Mouse (Mus musculus) midbrain, embryonic 14.5 days (tissue): Measurements from ENCODE around the gene Zpbp2. TPM values are rescaled to one million over a fixed set of nuclear protein-coding genes. Genes with fewer than 3 reads are reported as not detected.

Experiments used
- ATAC-seq: fragments of 200-750 bp; cut with Nextera tagmentation; 2 replicates; pipeline ENCODE4 v1.8.0; 2017; ENCODE audit warnings: moderate number of reproducible peaks, moderate library complexity; ENCODE audit not compliant: low FRiP score, low TSS enrichment
- DNase-seq: peaks from one replicate; pipeline ENCODE4 v3.0.0-alpha.2; 2015
- H3K27ac ChIP-seq: fragments of 300-500 bp; sonication (generic); replicated peaks from 2 replicates; pipeline ENCODE4 v1.5.1; 2014; ENCODE audit warnings: mild to moderate bottlenecking, low read depth, low read length, moderate library complexity
- H3K27me3 ChIP-seq: fragments of 300-500 bp; sonication (generic); 2 replicates; pipeline ENCODE4 v1.6.1; 2014; ENCODE audit warnings: low read length, control low read depth, mixed read lengths; ENCODE audit not compliant: control insufficient read depth, insufficient read depth
- H3K36me3 ChIP-seq: fragments of 300-500 bp; sonication (generic); 2 replicates; pipeline ENCODE4 v1.6.1; 2014; ENCODE audit warnings: low read length, control low read depth; ENCODE audit not compliant: control insufficient read depth, insufficient read depth
- H3K4me1 ChIP-seq: fragments of 300-500 bp; sonication (generic); 2 replicates; pipeline ENCODE4 v1.6.1; 2014; ENCODE audit warnings: mild to moderate bottlenecking, antibody characterized with exemption, low read length, control low read depth; ENCODE audit not compliant: control insufficient read depth, insufficient read depth
- H3K4me2 ChIP-seq: fragments of 300-500 bp; sonication (generic); 2 replicates; pipeline ENCODE4 v1.6.1; 2014; ENCODE audit warnings: mild to moderate bottlenecking, low read length, moderate library complexity
- H3K4me3 ChIP-seq: fragments of 300-500 bp; sonication (generic); replicated peaks from 2 replicates; pipeline ENCODE4 v1.5.1; 2014; ENCODE audit warnings: low read depth, low read length
- H3K9ac ChIP-seq: fragments of 300-500 bp; sonication (generic); replicated peaks from 2 replicates; pipeline ENCODE4 v1.6.1; 2014; ENCODE audit warnings: mild to moderate bottlenecking, low read length, moderate library complexity
- H3K9me3 ChIP-seq: fragments of 300-500 bp; sonication (generic); 2 replicates; pipeline ENCODE4 v1.6.1; 2016; ENCODE audit warnings: low read length, control low read depth, mixed read lengths; ENCODE audit not compliant: control insufficient read depth
- WGBS: fragments of 180-500 bp; shearing (Covaris S2); extraction: QIAGEN DNeasy Blood & Tissue Kit; methylation state at CpG from one replicate; pipeline ENCODE4 v1.1.7; 2014; 5-methylcytosine and 5-hydroxymethylcytosine counted together
- polyA plus RNA-seq: library from polyadenylated mRNA; unstranded; fragments of >200 nt; fragmentation: Nextera tagmentation; extraction: Ambion mirVana; gene quantifications from 2 replicates; pipeline ENCODE4 v1.2.1, GENCODE M21; 2014

The Zpbp2 gene
- polyA plus RNA-seq, 1 experiment from 2014 or later: not detected

DNA sequence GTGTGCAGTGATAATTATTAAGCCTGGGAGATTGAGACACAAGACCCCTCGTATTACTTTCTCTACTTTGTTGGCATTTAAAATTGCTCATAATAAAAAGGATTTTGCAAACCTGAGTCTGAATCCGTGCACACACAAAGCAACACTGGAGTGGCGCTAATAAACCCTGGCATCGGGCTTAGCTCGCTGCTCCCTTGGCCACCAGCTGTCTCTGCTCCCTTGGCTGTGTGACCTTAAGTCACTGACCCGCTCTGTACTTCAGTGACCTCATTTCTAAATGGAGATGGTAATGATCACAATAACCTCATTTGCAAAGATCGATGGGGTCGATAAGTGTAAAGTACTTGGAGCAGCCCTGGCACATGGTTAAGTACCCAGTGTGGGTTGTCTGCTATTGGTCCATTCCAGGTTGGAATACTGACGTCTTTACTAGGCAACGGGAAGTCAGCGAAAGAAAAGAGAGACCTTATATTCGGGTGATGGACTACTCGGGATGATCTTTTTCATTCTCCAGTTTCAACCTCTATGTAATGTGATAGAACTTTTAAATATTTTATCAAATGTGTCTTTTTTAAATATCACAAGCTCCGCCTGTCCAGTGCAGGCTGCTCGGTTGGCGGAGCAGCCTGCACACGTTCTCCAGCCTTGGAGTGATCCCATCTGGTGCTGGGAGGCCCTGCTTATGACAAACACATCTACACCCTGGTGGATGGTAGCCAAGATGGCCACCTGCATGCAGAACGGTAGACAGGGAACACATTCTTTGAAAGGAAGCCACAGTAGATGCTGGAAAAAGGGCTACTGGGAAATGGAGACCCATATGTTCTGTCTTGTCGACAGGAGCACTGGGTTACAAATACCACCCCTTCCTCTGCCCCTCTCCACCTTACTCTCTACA lies 39.9 kb downstream of the Zpbp2 start:
- no peaks in the 10 kb centered on the region for H3K9me3 ChIP-seq
- H3K4me2 ChIP-seq: no peak overlapping the region
- H3K27me3 ChIP-seq: no peaks in the 10 kb centered on the region
- H3K4me1 ChIP-seq: peaks cover 20% of the 10 kb centered on the region
- no peak overlapping the region for H3K4me3 ChIP-seq
- WGBS: 74% methylated on average over 19 of the region's 19 CpGs
- DNase-seq: no peak
- H3K27ac ChIP-seq: no peak overlapping the region
- no peak overlapping the region for H3K9ac ChIP-seq
- ATAC-seq: no peak
- no peaks in the 10 kb centered on the region for H3K36me3 ChIP-seq

DNA sequence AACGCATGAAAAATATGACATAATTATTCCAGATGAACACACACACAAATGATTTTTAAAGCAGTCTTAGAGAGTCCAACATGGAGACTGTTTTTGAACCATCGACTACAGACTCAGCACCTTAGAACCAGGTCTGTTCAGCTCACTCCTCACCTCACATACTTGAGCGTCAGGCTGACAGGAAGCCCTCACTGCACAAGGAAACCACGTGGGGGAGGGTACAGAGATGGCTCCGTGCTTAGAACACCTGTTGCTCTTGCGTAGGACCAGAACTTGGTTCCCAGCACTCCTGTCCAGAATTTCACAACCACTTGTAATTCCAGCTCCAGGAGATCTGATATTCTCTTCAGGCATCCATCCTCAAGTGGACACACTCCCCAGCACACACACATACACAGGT lies 44.1 kb downstream of the Zpbp2 start:
- Histone ChIP-seq H3K4me3 (no peak overlapping the region), H3K36me3 (no peaks in the 10 kb centered on the region), H3K27me3 (no peaks in the 10 kb centered on the region; the same call in 1 of the 2 replicates), H3K9me3 (no peaks in the 10 kb centered on the region), H3K9ac (no peak overlapping the region), H3K27ac (no peak overlapping the region), H3K4me2 (no peak overlapping the region), H3K4me1 (no peaks in the 10 kb centered on the region)
- DNase-seq (no peak), ATAC-seq (no peak)
- 74% methylated on average over 6 of the region's 6 CpGs for WGBS

DNA sequence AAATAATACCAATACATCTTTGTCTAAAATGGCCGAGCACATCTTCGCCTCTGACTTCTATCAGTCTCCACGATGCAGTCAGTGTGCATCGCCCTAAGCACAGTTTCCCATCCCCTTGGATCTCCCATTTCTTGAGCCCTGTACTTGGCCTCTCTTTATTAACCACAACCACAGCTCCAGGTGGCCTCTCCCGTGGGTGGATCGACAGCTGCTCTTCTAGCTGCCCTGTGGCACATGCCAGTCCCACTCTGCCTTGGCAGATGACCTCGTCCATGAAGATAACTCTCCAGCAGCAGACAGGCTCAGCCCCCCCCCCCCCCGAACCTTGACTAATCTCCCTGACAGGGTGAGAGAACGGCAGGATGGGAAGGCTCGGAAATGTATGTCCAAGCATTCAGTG lies 44.6 kb downstream of the Zpbp2 start:
- H3K27me3 ChIP-seq: no peaks in the 10 kb centered on the region; the same call in 1 of the 2 replicates
- ATAC-seq: no peak
- no peak overlapping the region for H3K4me3 ChIP-seq
- H3K27ac ChIP-seq: no peak overlapping the region
- no peaks in the 10 kb centered on the region for H3K9me3 ChIP-seq
- DNase-seq: no peak
- no peak overlapping the region for H3K4me2 ChIP-seq
- no peaks in the 10 kb centered on the region for H3K4me1 ChIP-seq
- 71% methylated on average over 10 of the region's 10 CpGs for WGBS
- H3K9ac ChIP-seq: no peak overlapping the region
- no peaks in the 10 kb centered on the region for H3K36me3 ChIP-seq

DNA sequence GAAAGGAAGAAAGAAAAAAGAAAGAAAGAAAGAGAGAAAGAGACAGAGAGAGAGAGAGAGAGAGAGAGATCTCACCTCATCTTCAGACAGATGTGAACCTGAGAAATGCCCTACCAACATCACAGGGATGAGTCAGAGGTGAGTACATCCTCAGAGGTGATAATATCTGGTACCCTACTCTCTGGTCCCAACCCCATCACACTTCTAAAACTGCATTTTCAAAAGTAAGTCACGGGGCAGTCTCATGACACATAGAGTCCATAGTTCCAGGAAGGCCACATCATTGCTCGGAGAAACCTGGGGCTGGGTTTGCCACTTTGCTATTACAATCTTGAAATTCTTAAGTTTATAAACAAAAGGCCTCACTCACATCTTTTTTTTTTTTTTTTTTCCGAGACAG lies 45.1 kb downstream of the Zpbp2 start:
- no peak overlapping the region for H3K9ac ChIP-seq
- H3K27ac ChIP-seq: no peak overlapping the region
- H3K4me3 ChIP-seq: no peak overlapping the region
- DNase-seq (no peak), ATAC-seq (no peak)
- no peaks in the 10 kb centered on the region for H3K36me3 ChIP-seq
- peaks cover 4% of the 10 kb centered on the region; the same call in 1 of the 2 replicates for H3K27me3 ChIP-seq
- H3K4me2 ChIP-seq: no peak overlapping the region
- H3K9me3 ChIP-seq: no peaks in the 10 kb centered on the region
- H3K4me1 ChIP-seq: no peaks in the 10 kb centered on the region
- 86% methylated on average over 3 of the region's 3 CpGs for WGBS

DNA sequence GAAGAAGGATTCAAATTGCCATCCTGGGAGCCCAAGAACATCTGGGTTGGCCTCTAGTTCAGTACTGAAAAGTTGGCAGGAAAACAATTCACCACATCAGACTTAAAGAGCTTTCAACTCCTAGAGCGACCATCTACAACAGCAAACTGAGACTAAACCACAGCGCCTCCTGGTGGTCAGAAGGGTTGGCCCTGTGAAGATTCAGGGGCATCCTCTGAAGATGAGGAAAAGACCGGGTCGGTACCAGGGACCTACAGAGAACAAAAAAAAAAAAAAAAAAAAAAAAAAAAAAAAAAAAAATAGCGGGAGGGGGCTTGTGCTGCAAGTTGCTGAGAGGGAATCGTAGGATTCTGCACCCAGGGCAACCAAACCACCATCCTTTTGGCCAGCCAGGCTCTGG lies 46.5 kb downstream of the Zpbp2 start:
- no peaks in the 10 kb centered on the region for H3K36me3 ChIP-seq
- peaks cover 4% of the 10 kb centered on the region; the same call in 1 of the 2 replicates for H3K27me3 ChIP-seq
- peaks cover 4% of the 10 kb centered on the region; the same call in 1 of the 2 replicates for H3K4me1 ChIP-seq
- WGBS: 44% methylated on average over 6 of the region's 6 CpGs
- no peak for ATAC-seq
- H3K4me2 ChIP-seq: no peak overlapping the region
- H3K9me3 ChIP-seq: no peaks in the 10 kb centered on the region
- peak; percentile 64 for DNase-seq
- no peak overlapping the region for H3K4me3 ChIP-seq
- no peak overlapping the region for H3K9ac ChIP-seq
- no peak overlapping the region for H3K27ac ChIP-seq

DNA sequence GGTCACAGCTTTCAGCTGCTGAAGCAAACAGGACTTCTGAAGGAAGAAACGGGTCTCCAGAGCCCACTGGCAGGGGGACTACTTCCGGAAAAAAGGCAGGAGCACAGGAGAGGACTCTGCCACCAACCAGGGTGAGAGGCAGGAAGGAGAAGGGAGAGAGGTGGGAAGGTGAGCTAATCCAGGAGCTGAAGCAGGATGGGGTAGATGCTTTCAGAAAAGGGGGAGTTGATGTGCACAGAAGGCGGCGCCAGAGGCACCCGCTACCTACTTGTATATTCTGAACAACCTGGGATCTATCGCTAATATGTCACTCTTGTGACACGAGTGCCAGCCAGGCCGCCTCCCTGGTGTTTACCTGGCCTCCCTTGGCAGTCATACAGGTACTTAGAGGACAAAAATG lies 47.1 kb downstream of the Zpbp2 start, which contains the start of gene Lrrc3c:
Lrrc3c (plus strand) TSS at position 301 of the 400 bp plus-strand sequence.
- ATAC-seq (no peak), DNase-seq (no peak)
- Histone ChIP-seq H3K4me1 (peaks cover 4% of the 10 kb centered on the region; the same call in 1 of the 2 replicates), H3K9me3 (no peaks in the 10 kb centered on the region), H3K27me3 (peaks cover 4% of the 10 kb centered on the region; the same call in 1 of the 2 replicates), H3K4me2 (no peak within 1 kb of the TSS), H3K27ac (no peak within 1 kb of the TSS), H3K36me3 (no peaks in the 10 kb centered on the region), H3K9ac (no peak within 1 kb of the TSS), H3K4me3 (no peak within 1 kb of the TSS)
- 86% methylated on average over 8 of the region's 8 CpGs for WGBS

DNA sequence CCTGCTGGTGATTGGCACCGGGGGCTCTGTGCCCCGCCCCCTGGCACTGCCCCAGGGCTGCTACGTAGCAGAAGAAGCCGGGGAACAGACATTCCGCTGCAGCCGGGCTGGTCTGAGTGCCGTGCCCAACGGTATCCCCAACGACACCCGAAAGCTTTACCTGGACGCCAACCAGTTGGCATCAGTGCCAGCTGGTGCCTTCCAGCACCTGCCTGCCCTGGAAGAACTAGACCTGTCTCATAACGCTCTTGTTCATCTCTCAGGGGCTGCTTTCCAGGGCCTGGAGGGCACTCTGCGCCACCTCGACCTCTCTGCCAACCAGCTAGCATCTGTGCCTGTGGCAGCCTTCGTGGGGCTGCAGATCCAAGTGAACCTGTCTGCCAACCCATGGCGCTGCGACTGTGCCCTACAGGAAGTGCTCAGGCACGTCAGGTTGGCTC lies 48.0 kb downstream of the Zpbp2 start:
- WGBS: 68% methylated on average over 18 of the region's 18 CpGs
- no peaks in the 10 kb centered on the region for H3K9me3 ChIP-seq
- no peak overlapping the region for H3K4me2 ChIP-seq
- H3K9ac ChIP-seq: no peak overlapping the region
- no peaks in the 10 kb centered on the region for H3K36me3 ChIP-seq
- peaks cover 4% of the 10 kb centered on the region; the same call in 1 of the 2 replicates for H3K4me1 ChIP-seq
- DNase-seq (no peak), ATAC-seq (no peak)
- peaks cover 4% of the 10 kb centered on the region; the same call in 1 of the 2 replicates for H3K27me3 ChIP-seq
- H3K4me3 ChIP-seq: no peak overlapping the region
- no peak overlapping the region for H3K27ac ChIP-seq

DNA sequence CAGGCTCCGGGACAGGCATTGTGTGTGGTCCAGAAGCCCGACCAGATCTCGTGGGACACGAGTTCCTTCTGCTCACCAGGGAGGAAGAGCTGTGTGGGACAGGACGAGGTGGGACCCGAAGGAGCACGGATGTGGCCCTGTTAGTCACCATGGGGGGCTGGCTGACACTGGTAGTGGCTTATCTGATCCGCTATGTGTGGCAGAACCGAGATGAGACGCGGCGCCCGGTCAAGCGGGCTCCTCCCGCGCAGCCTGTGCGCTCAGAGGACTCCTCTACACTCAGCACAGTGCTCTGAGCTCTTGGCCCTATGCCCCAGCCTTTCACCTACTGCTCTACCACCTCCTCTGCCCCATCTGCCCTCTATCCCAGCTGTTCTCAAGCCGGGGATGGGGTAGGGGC lies 48.4 kb downstream of the Zpbp2 start:
- no peak overlapping the region for H3K4me2 ChIP-seq

More for the DNA sequence above, 48.4 kb downstream of the Zpbp2 start:
- H3K36me3 ChIP-seq: no peaks in the 10 kb centered on the region
- H3K9ac ChIP-seq: no peak overlapping the region
- DNase-seq: no peak
- H3K27me3 ChIP-seq: peaks cover 4% of the 10 kb centered on the region; the same call in 1 of the 2 replicates
- H3K4me3 ChIP-seq: no peak overlapping the region
- ATAC-seq: no peak
- no peaks in the 10 kb centered on the region for H3K9me3 ChIP-seq
- H3K27ac ChIP-seq: no peak overlapping the region
- peaks cover 4% of the 10 kb centered on the region; the same call in 1 of the 2 replicates for H3K4me1 ChIP-seq
- WGBS: 34% methylated on average over 18 of the region's 18 CpGs
